Mouse (Mus musculus) macrophage (primary cell): Measurements from ENCODE around the gene Hsf5. TPM values are rescaled to one million over a fixed set of nuclear protein-coding genes. Genes with fewer than 3 reads are reported as not detected.

Experiments used
- H3K27ac ChIP-seq: fragments of 350-480 bp; formaldehyde crosslinking; 2 replicates; pipeline ENCODE4 v1.9.0; 2021
- H3K36me3 ChIP-seq: fragments of 350-480 bp; formaldehyde crosslinking; 2 replicates; pipeline ENCODE4 v1.9.0; 2021; ENCODE audit errors: inconsistent target
- H3K4me3 ChIP-seq: fragments of 350-480 bp; formaldehyde crosslinking; 2 replicates; pipeline ENCODE4 v1.9.0; 2021; ENCODE audit errors: inconsistent target
- H3K79me2 ChIP-seq: fragments of 350-480 bp; formaldehyde crosslinking; 2 replicates; pipeline ENCODE4 v1.9.0; 2021; ENCODE audit errors: inconsistent target
- WGBS: methylation state at CpG from one replicate; pipeline ENCODE4 v1.1.7; 2026; ENCODE audit warnings: inconsistent platforms; ENCODE audit not compliant: missing documents; 5-methylcytosine and 5-hydroxymethylcytosine counted together
- polyA plus RNA-seq: library from polyadenylated mRNA; stranded (reverse); fragments of 250-400 nt; gene quantifications from 3 replicates; pipeline ENCODE4 v1.2.4, GENCODE M21; 2018; ENCODE audit warnings: inconsistent platforms
- total RNA-seq, 78 experiments: library from RNA; depleted of rRNA; stranded (reverse); fragments of 250-400 nt; gene quantifications; 1 replicate in 9 of 78; 2 replicates in 24 of 78; 3 replicates in 43 of 78; 4 replicates in 2 of 78; pipeline ENCODE4 v1.2.4; 2018; ENCODE audit warnings: inconsistent platforms in 56 of 78

Gene Hsf5
- under 1 TPM in 21 of 26 experiments, not detected in 5; 0.15 to 0.93 (median 0.44) TPM for total RNA-seq (2018; cell fraction: chromatin; rRNA removed)
- total RNA-seq (2018; cell fraction: cytosol; rRNA removed), result under 1 TPM in 5 of 26 experiments, not detected in 21; 0.05 to 0.10 (median 0.07) TPM
- total RNA-seq (2018; cell fraction: nucleus; rRNA removed), result under 1 TPM in 21 of 26 experiments, not detected in 5; 0.12 to 0.61 (median 0.34) TPM
- polyA plus RNA-seq, result not detected in 3 replicates

DNA sequence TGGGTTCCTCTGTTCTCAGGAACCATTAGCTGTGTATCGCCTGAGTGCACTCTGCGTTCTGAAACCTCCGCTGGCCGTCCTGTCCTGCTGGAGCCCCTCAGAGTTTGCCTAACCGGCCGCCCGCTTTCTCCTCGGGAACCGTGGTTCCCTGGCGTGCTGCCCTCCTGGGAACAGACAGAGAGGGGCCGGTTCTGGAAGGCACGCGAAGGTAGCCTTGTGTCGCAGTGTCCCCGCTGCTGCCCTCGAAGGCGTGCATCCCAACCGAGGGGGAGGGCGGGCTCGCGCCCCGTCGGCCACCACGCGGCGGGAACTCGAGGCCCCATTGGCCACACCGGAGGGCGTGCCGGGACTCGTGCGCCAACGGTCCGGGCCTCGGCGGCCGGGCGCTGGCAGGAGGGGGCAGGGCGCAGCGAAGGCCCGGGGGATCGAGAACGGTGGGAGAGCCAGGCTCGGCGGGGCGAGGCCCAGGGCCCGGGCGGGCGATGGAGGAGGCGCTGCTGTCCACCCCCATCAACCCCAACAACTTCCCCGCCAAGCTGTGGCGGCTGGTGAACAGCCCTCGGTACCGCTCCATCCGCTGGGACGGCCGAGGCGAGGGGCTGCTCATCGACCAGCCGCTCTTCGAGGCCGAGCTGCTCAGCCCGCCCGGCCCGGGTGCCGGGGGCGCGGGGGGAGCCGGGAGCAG, at the start of gene Hsf5:
Gene Hsf5, plus strand, starts transcription at position 375 of the 685 bp plus-strand sequence.
- Histone ChIP-seq H3K27ac (no peak within 1 kb of the TSS), H3K36me3 (peaks cover 52% of the 10 kb centered on the region), H3K79me2 (no peaks in the 10 kb centered on the region), H3K4me3 (no peak within 1 kb of the TSS)
- WGBS, result 98% methylated on average over 40 of the region's 69 CpGs

DNA sequence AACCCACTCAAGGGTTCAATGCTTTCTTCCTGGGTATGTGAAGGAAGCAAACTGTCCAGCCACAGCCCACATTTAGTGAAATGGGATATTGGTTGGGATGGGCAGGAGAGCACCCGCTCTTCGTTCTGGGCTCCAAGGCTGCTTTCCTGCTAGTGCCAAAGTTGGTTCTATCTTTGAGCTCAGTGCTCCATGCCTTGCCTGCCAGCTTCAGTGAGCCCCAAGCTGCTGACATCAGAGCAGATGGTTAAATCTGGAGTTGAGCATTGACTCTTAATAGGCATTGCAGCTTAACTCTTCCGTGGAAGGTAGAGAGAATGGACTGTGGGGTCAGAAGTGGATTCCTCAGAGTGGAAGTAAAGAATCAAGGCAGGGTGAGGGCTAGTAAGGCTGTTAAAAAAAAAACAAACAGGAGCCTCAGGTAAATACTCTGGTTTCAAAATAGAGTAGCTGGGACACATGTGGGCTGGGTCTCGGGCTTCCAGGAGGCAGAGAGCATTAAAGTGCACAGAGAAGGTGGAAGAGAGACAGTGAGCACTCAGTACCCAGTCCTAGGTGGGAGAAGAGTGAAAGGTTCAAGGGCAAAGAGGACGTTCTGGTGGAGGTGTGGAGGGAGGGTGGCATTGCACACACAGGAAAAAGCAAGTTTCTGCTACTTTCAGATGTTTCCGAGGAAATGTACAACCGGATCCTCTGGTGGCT, 48.6 kb upstream of the Hsf5 start, which contains the start of gene Sept4:
Gene Sept4, plus strand, starts transcription at position 649 of the 699 bp plus-strand sequence.
- Histone ChIP-seq H3K79me2 (no peaks in the 10 kb centered on the region), H3K36me3 (no peaks in the 10 kb centered on the region), H3K4me3 (no peak within 1 kb of the TSS), H3K27ac (no peak within 1 kb of the TSS)
- WGBS, result 76% methylated on average over 6 of the region's 7 CpGs

DNA sequence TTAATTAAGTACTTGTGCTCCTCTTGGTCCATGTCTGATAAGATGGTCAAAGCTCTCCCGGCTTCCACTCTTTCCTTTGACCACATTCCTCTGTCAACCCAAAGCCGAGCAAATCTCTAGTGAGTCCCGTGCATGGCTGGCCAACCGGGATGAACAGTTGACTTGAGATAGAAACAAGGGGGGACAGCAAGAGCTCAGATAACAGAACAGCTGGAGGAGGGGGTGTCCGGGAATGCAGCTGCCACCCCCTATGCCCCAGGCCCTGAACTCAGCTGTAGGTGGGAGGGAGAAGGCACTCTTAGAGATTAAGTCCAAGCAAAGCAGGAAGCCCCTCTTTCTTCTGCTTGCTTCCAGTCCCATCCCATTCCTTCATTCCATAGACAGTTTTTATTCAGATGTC, 46.2 kb upstream of the Hsf5 start:
- Histone ChIP-seq H3K4me3 (no peak overlapping the region), H3K36me3 (no peaks in the 10 kb centered on the region), H3K27ac (no peak overlapping the region), H3K79me2 (no peaks in the 10 kb centered on the region)
- 94% methylated on average over 5 of the region's 5 CpGs for WGBS

DNA sequence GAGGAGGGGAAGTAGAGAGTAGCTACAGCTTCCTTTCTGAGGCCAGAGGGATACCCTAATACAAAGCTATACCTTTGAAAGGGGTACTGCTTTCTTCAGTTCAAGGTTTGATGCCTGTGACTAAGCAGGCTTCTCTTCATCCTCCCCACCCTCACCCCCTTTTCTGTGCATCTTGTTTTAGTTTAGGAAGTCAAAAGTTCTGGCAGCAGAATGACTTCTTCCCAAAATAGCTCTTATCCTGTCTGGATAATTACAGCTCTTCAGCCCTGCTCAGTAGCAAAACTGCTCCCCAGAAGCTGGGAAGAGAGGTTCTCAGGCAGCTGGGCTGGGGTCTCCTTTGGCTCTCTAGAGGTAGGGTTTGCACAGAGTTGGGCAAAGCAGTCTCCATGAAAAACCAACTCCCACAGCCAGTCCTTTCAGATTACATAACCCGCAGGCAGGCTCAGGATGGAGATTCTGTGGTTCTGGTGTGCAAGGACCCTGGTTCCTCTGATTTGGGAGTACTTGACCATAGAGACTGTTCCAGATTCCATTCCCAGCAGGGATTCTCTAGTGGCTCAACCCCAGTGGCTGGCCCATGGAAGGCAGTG, 45.5 kb upstream of the Hsf5 start:
- Histone ChIP-seq H3K4me3 (no peak overlapping the region), H3K27ac (no peak overlapping the region), H3K36me3 (no peaks in the 10 kb centered on the region), H3K79me2 (no peaks in the 10 kb centered on the region)
- whole genome bisulfite sequencing, result no CpG with 5 or more reads among the region's 1 CpGs

DNA sequence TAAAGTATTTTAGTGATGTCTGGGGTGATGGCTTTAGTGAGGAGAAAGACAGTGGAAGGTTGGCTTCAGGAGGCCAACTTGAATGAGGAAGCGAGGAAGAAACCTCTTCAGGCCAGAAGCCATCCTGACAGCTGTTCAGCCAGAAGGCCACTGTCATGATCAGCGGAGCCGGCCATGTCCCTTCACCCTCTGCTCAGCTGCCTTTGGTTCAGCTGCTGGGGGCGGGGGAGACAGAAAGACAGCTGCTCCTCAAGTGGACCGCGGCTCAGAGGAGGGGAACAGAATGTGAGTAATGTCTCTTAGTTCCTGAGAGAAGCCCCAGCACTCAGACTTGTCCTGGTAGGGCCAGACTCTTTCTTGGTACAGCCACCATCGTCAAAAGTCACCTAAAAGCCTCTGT, 43.2 kb upstream of the Hsf5 start:
- Histone ChIP-seq H3K36me3 (no peaks in the 10 kb centered on the region), H3K79me2 (no peaks in the 10 kb centered on the region), H3K4me3 (no peak overlapping the region), H3K27ac (no peak overlapping the region)
- 87% methylated on average over 7 of the region's 7 CpGs for WGBS

DNA sequence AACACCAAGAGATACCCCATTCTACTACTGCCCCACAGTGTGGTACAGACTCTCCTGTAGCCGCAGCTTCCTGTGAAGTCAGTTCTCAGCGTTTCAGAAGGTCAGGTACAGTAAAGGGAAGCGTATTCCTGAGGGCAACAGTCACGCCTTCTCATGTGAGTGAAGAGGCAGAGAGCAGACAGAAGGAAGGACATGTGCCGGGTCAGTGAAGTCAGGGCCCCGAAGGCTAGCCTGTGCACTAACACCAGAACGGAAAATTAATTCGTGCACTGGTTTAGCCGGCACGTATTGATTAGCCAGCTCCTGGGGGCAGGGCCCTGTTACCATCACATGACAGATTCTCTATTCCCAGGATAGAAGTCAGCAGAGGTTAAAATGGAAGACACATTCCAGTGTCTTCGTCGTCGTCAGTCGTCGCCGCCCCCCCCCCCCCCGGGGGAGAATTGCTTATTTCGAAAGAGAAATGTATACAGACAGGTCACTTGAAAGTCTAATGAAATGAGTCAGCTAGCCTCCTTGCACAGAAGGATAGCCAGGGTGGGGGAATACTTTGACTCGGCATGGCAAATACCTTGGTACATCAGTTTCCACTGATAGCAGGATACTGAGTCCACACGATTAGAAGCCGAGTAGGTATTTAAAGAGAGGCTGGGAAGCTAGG, 42.3 kb upstream of the Hsf5 start:
- H3K36me3 ChIP-seq, result no peaks in the 10 kb centered on the region
- no peak overlapping the region for H3K4me3 ChIP-seq
- no peaks in the 10 kb centered on the region for H3K79me2 ChIP-seq
- no peak overlapping the region for H3K27ac ChIP-seq
- WGBS, result 89% methylated on average over 21 of the region's 21 CpGs

DNA sequence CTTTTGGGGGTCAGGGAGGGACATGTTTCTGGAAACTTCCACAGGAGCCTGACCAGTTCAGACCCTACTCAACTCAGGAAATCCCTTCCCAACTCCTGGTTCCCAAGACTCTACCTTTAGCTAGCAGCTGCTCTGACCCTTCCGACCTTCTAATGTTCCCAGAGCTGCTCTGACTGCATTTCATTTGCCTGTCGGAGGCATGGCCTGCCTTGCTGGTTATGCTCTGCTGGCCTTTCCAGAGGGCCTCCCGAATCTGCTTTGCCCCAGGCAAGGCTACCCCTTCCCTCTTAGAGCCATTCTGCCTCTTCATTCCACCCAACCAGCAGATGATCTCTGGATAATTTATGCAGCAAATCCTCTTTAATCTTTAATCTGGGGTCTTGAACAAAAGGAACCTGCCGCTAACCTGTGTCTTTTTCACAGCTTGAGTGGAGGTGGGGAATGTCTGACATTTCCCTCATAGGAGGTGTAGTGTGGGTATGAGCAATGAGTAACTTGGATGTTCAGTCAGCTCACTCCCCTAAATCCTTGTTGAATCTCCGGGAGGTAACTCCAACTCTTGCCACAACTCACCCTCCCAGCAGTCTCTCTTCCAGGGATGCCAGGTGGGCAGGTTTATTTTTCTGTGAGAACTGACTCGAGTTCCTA, 39.2 kb upstream of the Hsf5 start:
- Histone ChIP-seq H3K79me2 (no peaks in the 10 kb centered on the region), H3K36me3 (no peaks in the 10 kb centered on the region), H3K27ac (no peak overlapping the region), H3K4me3 (no peak overlapping the region)
- 77% methylated on average over 6 of the region's 6 CpGs for WGBS

DNA sequence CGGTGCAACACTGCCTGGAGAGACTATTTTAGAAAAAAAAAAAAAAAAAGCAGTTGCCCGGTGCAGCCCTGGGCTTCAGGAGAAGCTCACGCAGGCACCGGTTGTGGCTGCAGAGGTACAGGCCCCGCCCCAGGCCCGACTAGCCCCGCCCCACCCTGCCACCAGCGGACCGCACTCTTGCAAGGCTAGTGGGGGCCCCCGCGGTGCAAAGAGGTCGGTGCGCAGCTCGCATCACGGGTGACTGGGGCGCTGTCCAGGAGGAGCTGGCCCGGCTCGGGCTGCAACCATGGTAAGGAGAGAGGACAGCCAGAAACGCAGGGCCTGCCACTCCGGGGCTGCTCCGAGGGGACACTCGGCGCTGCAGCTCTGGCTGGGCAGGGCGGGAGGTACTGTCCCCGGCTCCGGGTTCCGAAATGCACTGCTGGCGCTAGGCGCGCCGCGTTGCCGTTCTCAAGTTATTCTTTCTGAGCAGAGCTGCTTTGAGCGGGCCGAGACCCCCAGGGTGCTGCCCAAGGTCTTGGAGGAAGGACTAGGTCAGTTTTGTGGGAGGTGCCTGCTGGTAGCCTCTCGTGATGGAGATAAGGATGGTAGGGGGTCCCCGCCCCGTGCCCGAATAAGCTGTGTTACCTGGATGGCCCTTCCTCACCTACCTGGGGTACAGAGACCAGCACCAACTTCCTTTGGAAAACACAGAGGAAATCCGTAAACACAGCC, 38.6 kb upstream of the Hsf5 start:
- 3% methylated on average over 37 of the region's 40 CpGs for WGBS
- no peaks in the 10 kb centered on the region for H3K36me3 ChIP-seq
- H3K27ac ChIP-seq, result no peak overlapping the region

DNA sequence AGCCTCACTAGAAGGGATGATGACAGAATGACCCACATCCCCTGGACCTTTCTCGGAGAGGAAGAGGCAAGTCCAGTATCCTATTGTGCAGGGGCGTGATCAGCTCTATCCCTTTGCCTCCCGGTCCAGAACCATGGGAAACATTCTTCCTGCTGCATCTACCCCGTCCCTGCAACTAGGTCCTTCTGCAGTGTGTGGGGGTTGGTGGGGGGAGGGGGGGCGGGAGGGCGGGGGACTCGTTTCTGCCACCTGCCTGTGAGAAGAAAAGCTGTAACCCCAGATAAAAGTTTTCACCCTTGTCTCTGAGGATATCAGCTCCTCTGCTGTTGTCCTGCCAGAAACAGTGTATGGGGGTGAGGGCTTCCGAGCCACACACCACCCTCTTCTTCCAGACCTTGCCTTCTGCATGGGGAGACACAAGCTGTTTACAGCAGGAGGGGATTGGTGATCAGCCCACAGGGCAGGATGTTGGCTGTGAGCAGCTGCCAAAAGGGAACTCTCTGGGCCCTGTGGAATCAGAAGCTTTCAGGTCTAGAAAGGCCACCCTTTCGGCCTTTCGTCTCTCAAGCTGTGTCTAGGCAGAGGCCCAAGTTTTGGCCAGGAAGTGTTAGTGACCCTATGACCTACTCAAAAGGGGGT, 37.9 kb upstream of the Hsf5 start:
- no peak overlapping the region for H3K27ac ChIP-seq

More for the DNA sequence above, 38.6 kb upstream of the Hsf5 start:
- H3K4me3 ChIP-seq, result no peak overlapping the region
- H3K79me2 ChIP-seq, result no peaks in the 10 kb centered on the region

DNA sequence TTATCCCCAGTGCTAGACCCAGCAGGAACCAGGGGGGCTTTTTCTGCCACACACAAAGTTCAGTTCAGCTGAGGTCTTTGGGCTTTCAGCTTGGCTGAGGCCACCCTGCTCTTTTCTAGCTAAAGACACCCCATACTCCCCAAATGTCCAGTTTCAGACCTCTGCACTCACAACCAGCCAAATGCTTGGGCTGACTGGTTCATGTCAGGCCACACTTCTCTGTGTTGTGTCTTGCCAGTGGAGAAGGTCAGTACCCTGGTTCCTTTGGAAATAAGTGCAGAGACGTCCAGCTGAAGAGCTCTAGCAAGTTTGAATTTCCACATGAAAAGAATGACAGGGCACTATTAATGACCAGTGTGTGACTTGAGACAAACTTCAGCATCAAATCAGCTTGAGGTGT, 37.3 kb upstream of the Hsf5 start:
- H3K79me2 ChIP-seq, result no peaks in the 10 kb centered on the region
- 75% methylated on average over 1 of the region's 1 CpGs for WGBS
- no peak overlapping the region for H3K4me3 ChIP-seq
- H3K27ac ChIP-seq, result no peak overlapping the region
- H3K36me3 ChIP-seq, result no peaks in the 10 kb centered on the region

More for the DNA sequence above, 37.9 kb upstream of the Hsf5 start:
- Histone ChIP-seq H3K79me2 (no peaks in the 10 kb centered on the region), H3K4me3 (no peak overlapping the region), H3K36me3 (no peaks in the 10 kb centered on the region)
- WGBS, result 32% methylated on average over 8 of the region's 10 CpGs

DNA sequence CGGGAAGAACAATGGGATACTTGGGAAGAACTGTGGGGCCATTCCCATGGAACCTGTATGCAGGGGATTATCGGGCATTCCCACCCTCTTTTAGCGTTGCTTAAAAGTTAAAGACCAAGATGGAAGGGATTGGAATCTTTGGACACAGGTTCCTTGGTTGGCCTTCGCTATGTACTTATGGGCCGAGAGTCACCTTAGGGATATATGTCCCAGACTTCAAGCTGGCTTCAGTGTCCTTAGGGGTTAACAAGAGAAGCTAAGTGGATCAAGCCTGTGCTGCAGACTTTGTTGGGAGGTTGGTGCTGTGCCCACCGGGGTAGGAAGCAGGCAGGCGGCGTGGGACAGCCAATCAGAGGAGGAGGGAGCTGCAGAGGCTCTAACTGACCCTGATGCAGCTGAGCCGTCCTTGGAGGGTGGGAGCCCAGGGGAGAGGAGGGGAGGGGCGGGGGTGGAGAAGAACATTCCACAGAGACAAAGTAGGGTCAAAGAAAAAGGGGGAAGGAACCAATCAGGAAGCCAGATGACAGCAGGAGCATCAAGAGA, 36.4 kb upstream of the Hsf5 start:
- H3K4me3 ChIP-seq, result no peak overlapping the region
- no peaks in the 10 kb centered on the region for H3K79me2 ChIP-seq

DNA sequence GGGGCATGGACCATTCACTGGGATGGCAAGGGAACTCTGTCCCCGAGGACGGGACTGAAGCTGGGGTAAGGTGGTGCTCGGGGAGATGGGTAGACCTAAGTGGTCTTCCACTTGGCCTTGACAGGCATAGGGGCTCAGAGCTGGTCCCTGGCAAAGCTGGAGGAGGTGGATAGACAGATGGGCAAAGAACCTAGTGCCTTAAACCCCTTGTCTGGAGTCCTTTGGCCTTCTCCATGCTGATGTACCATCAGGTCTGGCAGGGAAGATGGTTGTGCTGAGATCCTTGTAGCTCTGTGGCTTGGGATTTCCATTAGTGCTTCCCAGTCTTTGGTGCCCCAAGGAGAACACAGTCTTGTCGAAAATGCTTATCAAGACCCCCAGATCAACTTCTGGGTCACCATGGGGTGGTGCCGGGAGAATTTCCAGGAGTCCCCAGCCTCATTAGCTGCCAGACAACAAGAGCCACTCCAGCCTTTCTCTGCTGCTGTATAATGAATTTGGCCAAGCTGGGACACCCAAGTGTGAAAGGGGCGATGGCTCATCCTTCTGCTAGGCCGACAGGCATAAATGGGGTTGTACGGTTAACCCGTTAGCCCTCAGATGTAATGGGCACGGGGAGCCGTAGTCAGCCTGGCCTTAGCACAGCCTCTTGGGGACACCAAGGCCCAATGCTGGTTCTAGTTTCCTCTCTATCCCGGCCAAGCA, 35.7 kb upstream of the Hsf5 start:
- Histone ChIP-seq H3K27ac (no peak overlapping the region), H3K4me3 (no peak overlapping the region)
- WGBS, result 89% methylated on average over 12 of the region's 12 CpGs

More for the DNA sequence above, 36.4 kb upstream of the Hsf5 start:
- no peak overlapping the region for H3K27ac ChIP-seq
- whole genome bisulfite sequencing, result 86% methylated on average over 10 of the region's 10 CpGs
- no peaks in the 10 kb centered on the region for H3K36me3 ChIP-seq

More for the DNA sequence above, 35.7 kb upstream of the Hsf5 start:
- H3K79me2 ChIP-seq, result no peaks in the 10 kb centered on the region
- H3K36me3 ChIP-seq, result no peaks in the 10 kb centered on the region
